Mouse (Mus musculus): Measurements from ENCODE around the gene Olfr502. TPM values are rescaled to one million over a fixed set of nuclear protein-coding genes. Genes with fewer than 3 reads are reported as not detected.
"Not testable (repeated sequence)": the region's sequence is repeated elsewhere in the genome, so short reads cannot be mapped to it uniquely, and the experiment has no call there.

Olfr502 gene
- total RNA-seq (2014; fragmentation: Nextera tagmentation): not detected in 2 replicates
- not detected in 2 replicates for total RNA-seq (2017)

- no peak for ATAC-seq (replicated peaks; ENCODE audit: low FRiP score, low TSS enrichment, poor library complexity, severe bottlenecking)
Measured at GRCm38 (mm10) chr7:108524965-108525364, at the start of gene Olfr502. Gene Olfr502 (minus strand): TSS chr7:108525065.

- ATAC-seq (replicated peaks; ENCODE audit: low FRiP score, low TSS enrichment, poor library complexity, severe bottlenecking): no peak
Measured at GRCm38 (mm10) chr7:108565693-108566092, 40.8 kb upstream of the Olfr502 start, which contains the start of gene Olfr504. Gene Olfr504 (minus strand): TSS chr7:108565793.

- ATAC-seq (replicated peaks; ENCODE audit: low FRiP score, low TSS enrichment, poor library complexity, severe bottlenecking): not testable (repeated sequence)
Measured at GRCm38 (mm10) chr7:108544227-108544626, 19.4 kb upstream of the Olfr502 start, which contains the start of gene Olfr503. Gene Olfr503 (plus strand): TSS chr7:108544527.

GRCm38 (mm10) chr7:108542416-108542815, 17.6 kb upstream of the Olfr502 start:
- no peak for ATAC-seq (replicated peaks; ENCODE audit: low FRiP score, low TSS enrichment, poor library complexity, severe bottlenecking)

Other genes with a start within 250 kb of the Olfr502 start
- not detected in 2 replicates for gene Olfr490, start 236.1 kb downstream of the Olfr502 start, total RNA-seq (2014; fragmentation: Nextera tagmentation)
- gene Olfr490, start 236.1 kb downstream of the Olfr502 start, total RNA-seq (2017): not detected in 2 replicates
- not detected in 2 replicates for gene Olfr491, start 211.6 kb downstream of the Olfr502 start, total RNA-seq (2014; fragmentation: Nextera tagmentation)
- not detected in 2 replicates for gene Olfr491, start 211.6 kb downstream of the Olfr502 start, total RNA-seq (2017)
- gene Olfr492, start 201.4 kb downstream of the Olfr502 start, total RNA-seq (2014; fragmentation: Nextera tagmentation): not detected in 2 replicates
- not detected in 2 replicates for gene Olfr492, start 201.4 kb downstream of the Olfr502 start, total RNA-seq (2017)
- not detected in 2 replicates for gene Olfr493, start 178.1 kb downstream of the Olfr502 start, total RNA-seq (2014; fragmentation: Nextera tagmentation)
- gene Olfr493, start 178.1 kb downstream of the Olfr502 start, total RNA-seq (2017): not detected in 2 replicates
- gene Olfr494, start 159.7 kb downstream of the Olfr502 start, total RNA-seq (2014; fragmentation: Nextera tagmentation): not detected in 2 replicates
- gene Olfr494, start 159.7 kb downstream of the Olfr502 start, total RNA-seq (2017): not detected in 2 replicates
- gene Olfr495, start 131.9 kb downstream of the Olfr502 start, total RNA-seq (2014; fragmentation: Nextera tagmentation): not detected in 2 replicates
- gene Olfr495, start 131.9 kb downstream of the Olfr502 start, total RNA-seq (2017): not detected in 2 replicates
- not detected in 2 replicates for gene Olfr497, start 104.6 kb downstream of the Olfr502 start, total RNA-seq (2014; fragmentation: Nextera tagmentation)
- not detected in 2 replicates for gene Olfr497, start 104.6 kb downstream of the Olfr502 start, total RNA-seq (2017)
- gene Olfr498, start 59.7 kb downstream of the Olfr502 start, total RNA-seq (2014; fragmentation: Nextera tagmentation): not detected in 2 replicates
- gene Olfr498, start 59.7 kb downstream of the Olfr502 start, total RNA-seq (2017): not detected in 2 replicates
- gene Olfr503, start 19.5 kb upstream of the Olfr502 start, total RNA-seq (2014; fragmentation: Nextera tagmentation): not detected in 2 replicates
- gene Olfr503, start 19.5 kb upstream of the Olfr502 start, total RNA-seq (2017): not detected in 2 replicates
- not detected in 2 replicates for gene Olfr504, start 40.7 kb upstream of the Olfr502 start, total RNA-seq (2014; fragmentation: Nextera tagmentation)
- gene Olfr504, start 40.7 kb upstream of the Olfr502 start, total RNA-seq (2017): not detected in 2 replicates
- gene Olfr506, start 85.7 kb upstream of the Olfr502 start, total RNA-seq (2014; fragmentation: Nextera tagmentation): not detected in 2 replicates
- gene Olfr506, start 85.7 kb upstream of the Olfr502 start, total RNA-seq (2017): not detected in 2 replicates
- gene Olfr507, start 96.7 kb upstream of the Olfr502 start, total RNA-seq (2014; fragmentation: Nextera tagmentation): not detected in 2 replicates
- not detected in 2 replicates for gene Olfr507, start 96.7 kb upstream of the Olfr502 start, total RNA-seq (2017)
- gene Olfr508, start 104.9 kb upstream of the Olfr502 start, total RNA-seq (2014; fragmentation: Nextera tagmentation): not detected in 2 replicates
- gene Olfr508, start 104.9 kb upstream of the Olfr502 start, total RNA-seq (2017): not detected in 2 replicates
- not detected in 2 replicates for gene Olfr509, start 126.8 kb upstream of the Olfr502 start, total RNA-seq (2014; fragmentation: Nextera tagmentation)
- not detected in 2 replicates for gene Olfr509, start 126.8 kb upstream of the Olfr502 start, total RNA-seq (2017)
- gene Olfr510, start 141.4 kb upstream of the Olfr502 start, total RNA-seq (2014; fragmentation: Nextera tagmentation): not detected in 2 replicates
- gene Olfr510, start 141.4 kb upstream of the Olfr502 start, total RNA-seq (2017): not detected in 2 replicates
- not detected in 2 replicates for gene Olfr512, start 188.3 kb upstream of the Olfr502 start, total RNA-seq (2014; fragmentation: Nextera tagmentation)
- not detected in 2 replicates for gene Olfr512, start 188.3 kb upstream of the Olfr502 start, total RNA-seq (2017)
- not detected in 2 replicates for gene Olfr513, start 225.9 kb upstream of the Olfr502 start, total RNA-seq (2014; fragmentation: Nextera tagmentation)
- not detected in 2 replicates for gene Olfr513, start 225.9 kb upstream of the Olfr502 start, total RNA-seq (2017)

Measured in megakaryocyte-erythroid progenitor cell, adult 5-6 weeks (primary cell).